Mouse (Mus musculus): Measurements from ENCODE around the gene Pxn. TPM values are rescaled to one million over a fixed set of nuclear protein-coding genes. Genes with fewer than 3 reads are reported as not detected.

Pxn gene
- polyA plus RNA-seq, 1 experiment from 2014 or later = 19.3 TPM

DNA sequence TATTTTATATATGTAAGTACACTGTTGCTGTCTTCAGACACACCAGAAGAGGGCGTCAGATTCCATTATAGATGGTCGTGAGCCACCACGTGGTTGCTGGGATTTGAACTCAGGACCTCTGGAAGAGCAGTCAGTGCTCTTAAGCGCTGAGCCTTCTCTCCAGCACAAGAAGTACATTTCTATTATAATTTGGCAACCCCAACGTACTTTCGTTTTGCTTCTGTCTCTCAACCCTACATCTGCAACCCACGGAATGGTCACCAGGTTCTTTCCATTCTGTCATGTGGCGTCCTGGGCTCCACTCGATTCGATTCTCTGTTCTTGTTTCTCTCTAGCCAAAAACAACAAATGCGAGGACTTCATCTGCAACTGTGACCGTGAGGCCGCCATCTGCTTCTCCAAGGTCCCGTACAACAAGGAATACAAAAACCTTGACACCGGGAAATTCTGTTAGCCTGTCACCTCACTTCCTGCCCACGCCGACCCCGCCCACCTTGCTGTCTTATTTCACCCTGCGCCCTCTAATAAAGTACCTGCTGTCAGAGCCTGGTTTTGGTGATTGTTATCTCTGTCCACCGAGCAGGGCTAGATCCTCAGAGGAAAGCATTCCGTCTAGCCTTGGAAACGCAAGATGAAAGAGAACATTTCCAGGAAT is 32.2 kb upstream of the Pxn start:
- Histone ChIP-seq H3K27me3 (replicated peaks; ENCODE audit: control insufficient read depth, insufficient read depth, low read length) (no peaks in the 10 kb centered on the region), H3K4me2 (ENCODE audit: low read length) (no peak overlapping the region), H3K36me3 (ENCODE audit: control insufficient read depth, insufficient read depth, low read length) (no peaks in the 10 kb centered on the region), H3K4me1 (replicated peaks; ENCODE audit: control insufficient read depth, insufficient read depth, low read length) (no peaks in the 10 kb centered on the region), H3K9me3 (ENCODE audit: control insufficient read depth, low read length) (no peaks in the 10 kb centered on the region), H3K27ac (ENCODE audit: low read depth) (no peak overlapping the region), H3K9ac (ENCODE audit: low read length) (no peak overlapping the region), H3K4me3 (ENCODE audit: low read depth, low read length) (no peak overlapping the region)
- DNase-seq (ENCODE audit: low spot score) = no peak
- no peak for ATAC-seq (replicated peaks; ENCODE audit: low FRiP score, low TSS enrichment, low read depth)
- 69% methylated on average over 22 of the region's 22 CpGs for WGBS

DNA sequence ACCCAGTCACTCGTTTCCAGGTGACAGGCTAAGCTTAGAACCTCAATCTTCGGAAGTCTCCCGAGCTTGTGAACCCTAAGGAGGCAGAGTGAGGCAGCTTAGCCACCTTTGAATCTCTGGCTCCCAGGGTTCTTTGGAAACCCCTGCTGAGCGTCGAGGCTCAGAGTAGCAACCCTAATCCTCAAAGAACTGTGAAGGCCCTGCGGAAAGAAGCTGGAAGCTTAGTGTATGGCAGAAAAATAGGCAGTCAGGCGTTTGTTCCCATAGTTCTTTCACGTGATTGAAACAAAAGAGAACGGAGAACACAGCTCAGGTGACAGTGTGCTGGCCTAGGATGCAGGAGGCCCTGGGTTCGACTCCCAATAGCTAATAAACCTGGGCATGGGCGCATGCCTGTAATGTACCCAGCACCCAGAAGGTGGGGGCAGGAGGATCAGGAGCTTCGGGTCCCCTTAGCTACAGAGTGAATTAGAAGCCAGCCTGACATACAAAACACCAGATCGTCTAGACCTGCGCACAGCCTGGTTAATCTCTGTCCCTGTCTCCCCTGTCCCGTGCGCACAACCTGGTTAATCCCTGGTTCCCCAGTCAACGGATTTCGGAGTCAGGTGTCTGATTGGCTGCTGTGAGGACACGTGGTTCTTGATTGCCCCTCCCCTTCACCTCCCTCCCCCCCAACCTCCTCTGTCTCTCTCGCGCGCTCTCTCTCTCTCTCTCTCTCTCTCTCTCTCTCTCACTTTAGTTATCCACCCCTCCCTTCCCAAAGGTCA is 31.0 kb upstream of the Pxn start:
- DNase-seq (ENCODE audit: low spot score) (peak; percentile 63), ATAC-seq (replicated peaks; ENCODE audit: low FRiP score, low TSS enrichment, low read depth) (peak; percentile 66)
- Histone ChIP-seq H3K9me3 (ENCODE audit: control insufficient read depth, low read length) (no peaks in the 10 kb centered on the region), H3K4me2 (ENCODE audit: low read length) (peak overlapping the region; percentile 52), H3K4me1 (replicated peaks; ENCODE audit: control insufficient read depth, insufficient read depth, low read length) (no peaks in the 10 kb centered on the region), H3K9ac (ENCODE audit: low read length) (peak overlapping the region; percentile 27; the same call in 1 of the 2 replicates), H3K27ac (ENCODE audit: low read depth) (no peak overlapping the region), H3K36me3 (ENCODE audit: control insufficient read depth, insufficient read depth, low read length) (no peaks in the 10 kb centered on the region), H3K4me3 (ENCODE audit: low read depth, low read length) (peak overlapping the region; percentile 34), H3K27me3 (replicated peaks; ENCODE audit: control insufficient read depth, insufficient read depth, low read length) (no peaks in the 10 kb centered on the region)
- 16% methylated on average over 22 of the region's 22 CpGs for WGBS

GRCm38 (mm10) chr5:115476107-115476727 is 30.3 kb upstream of the Pxn start:
- H3K27ac ChIP-seq (ENCODE audit: low read depth) = no peak overlapping the region
- peak; percentile 17; the same call in 1 of the 2 replicates for ATAC-seq (replicated peaks; ENCODE audit: low FRiP score, low TSS enrichment, low read depth)

GRCm38 (mm10) chr5:115479561-115479960 is 26.9 kb upstream of the Pxn start:
- no peak for DNase-seq (ENCODE audit: low spot score)
- Histone ChIP-seq H3K4me2 (ENCODE audit: low read length) (no peak overlapping the region), H3K27me3 (replicated peaks; ENCODE audit: control insufficient read depth, insufficient read depth, low read length) (no peaks in the 10 kb centered on the region), H3K4me3 (ENCODE audit: low read depth, low read length) (no peak overlapping the region), H3K4me1 (replicated peaks; ENCODE audit: control insufficient read depth, insufficient read depth, low read length) (peaks cover 3% of the 10 kb centered on the region; the same call in 1 of the 2 replicates), H3K27ac (ENCODE audit: low read depth) (no peak overlapping the region), H3K36me3 (ENCODE audit: control insufficient read depth, insufficient read depth, low read length) (no peaks in the 10 kb centered on the region), H3K9ac (ENCODE audit: low read length) (no peak overlapping the region), H3K9me3 (ENCODE audit: control insufficient read depth, low read length) (no peaks in the 10 kb centered on the region)
- no peak for ATAC-seq (replicated peaks; ENCODE audit: low FRiP score, low TSS enrichment, low read depth)
- 59% methylated on average over 15 of the region's 15 CpGs for WGBS

More at GRCm38 (mm10) chr5:115476107-115476727, 30.3 kb upstream of the Pxn start:
- no peaks in the 10 kb centered on the region for H3K9me3 ChIP-seq (ENCODE audit: control insufficient read depth, low read length)
- DNase-seq (ENCODE audit: low spot score) = no peak
- H3K4me1 ChIP-seq (replicated peaks; ENCODE audit: control insufficient read depth, insufficient read depth, low read length) = no peaks in the 10 kb centered on the region
- H3K36me3 ChIP-seq (ENCODE audit: control insufficient read depth, insufficient read depth, low read length) = no peaks in the 10 kb centered on the region
- H3K4me2 ChIP-seq (ENCODE audit: low read length) = peak overlapping the region; percentile 52
- no peaks in the 10 kb centered on the region for H3K27me3 ChIP-seq (replicated peaks; ENCODE audit: control insufficient read depth, insufficient read depth, low read length)
- H3K9ac ChIP-seq (ENCODE audit: low read length) = peak overlapping the region; percentile 27; the same call in 1 of the 2 replicates
- peak overlapping the region; percentile 34 for H3K4me3 ChIP-seq (ENCODE audit: low read depth, low read length)
- WGBS = 38% methylated on average over 12 of the region's 12 CpGs

DNA sequence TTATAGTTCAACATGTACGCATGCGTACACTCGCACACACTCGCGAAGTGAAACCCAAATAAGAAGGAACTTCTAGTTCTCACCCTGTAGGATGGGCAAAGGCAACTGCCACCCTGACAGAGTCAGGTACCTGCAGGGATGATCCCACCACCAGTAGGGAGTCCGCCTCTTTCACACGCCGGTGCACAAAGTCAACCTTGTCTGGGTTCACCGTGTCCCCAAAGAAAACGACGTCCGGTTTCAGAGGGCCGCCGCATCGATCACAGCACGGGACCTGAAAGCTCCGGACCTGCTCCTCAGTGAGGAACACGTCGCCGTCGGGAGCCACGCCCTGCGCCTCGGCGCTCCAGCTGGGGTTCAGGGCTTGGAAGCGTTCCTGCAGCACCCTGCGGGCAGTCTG is 26.4 kb upstream of the Pxn start:
- Histone ChIP-seq H3K9ac (ENCODE audit: low read length) (no peak overlapping the region), H3K36me3 (ENCODE audit: control insufficient read depth, insufficient read depth, low read length) (no peaks in the 10 kb centered on the region), H3K4me1 (replicated peaks; ENCODE audit: control insufficient read depth, insufficient read depth, low read length) (peaks cover 7% of the 10 kb centered on the region), H3K27ac (ENCODE audit: low read depth) (no peak overlapping the region), H3K27me3 (replicated peaks; ENCODE audit: control insufficient read depth, insufficient read depth, low read length) (no peaks in the 10 kb centered on the region), H3K9me3 (ENCODE audit: control insufficient read depth, low read length) (no peaks in the 10 kb centered on the region), H3K4me2 (ENCODE audit: low read length) (peak overlapping the region; percentile 36), H3K4me3 (ENCODE audit: low read depth, low read length) (0 out of 2 replicates have a peak overlapping the region, but pooled peaks have one; percentile 8)
- 26% methylated on average over 27 of the region's 27 CpGs for WGBS
- no peak for ATAC-seq (replicated peaks; ENCODE audit: low FRiP score, low TSS enrichment, low read depth)
- DNase-seq (ENCODE audit: low spot score) = no peak

DNA sequence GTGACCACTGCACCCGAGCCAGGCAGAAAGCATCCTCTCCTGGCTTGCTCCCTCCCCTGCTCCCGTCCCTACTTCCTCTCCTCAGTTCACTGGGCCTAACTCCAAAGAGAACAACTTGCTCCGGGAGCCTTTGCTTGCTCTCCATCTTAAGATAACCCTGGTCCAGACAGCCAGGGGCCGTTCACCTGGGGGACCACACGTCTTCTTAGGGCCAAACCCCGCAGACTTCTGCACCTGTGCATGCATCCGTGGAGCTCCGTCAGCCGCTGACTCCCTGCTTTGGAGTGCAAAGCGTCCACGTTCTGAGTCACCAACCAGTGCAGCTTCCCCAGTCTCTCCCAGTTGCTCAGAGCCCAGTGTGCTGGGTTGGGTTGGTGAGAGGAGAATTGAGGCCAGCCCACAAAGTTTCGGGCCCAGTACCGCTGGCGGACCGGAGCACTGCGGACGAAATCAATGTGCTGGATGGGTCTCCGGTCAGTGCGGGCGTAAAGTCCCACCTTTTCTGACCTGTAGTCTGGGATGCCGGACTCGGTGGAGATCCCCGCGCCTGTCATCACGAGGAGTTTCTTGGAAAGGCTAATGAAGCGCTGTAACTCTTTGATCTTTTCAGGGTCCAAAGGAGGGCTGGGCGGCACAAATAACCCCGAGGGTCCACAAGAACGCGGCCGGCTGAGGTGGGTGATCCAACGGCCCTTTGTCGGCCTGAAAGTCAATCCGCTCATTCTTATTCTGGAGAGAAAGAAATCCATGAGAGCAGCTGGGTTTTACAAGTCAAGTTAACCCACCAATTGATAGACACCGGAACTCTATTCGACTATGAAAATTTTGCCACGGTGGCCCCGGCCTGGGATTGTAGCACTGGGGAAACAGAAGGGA is 23.8 kb upstream of the Pxn start:
- peak overlapping the region; percentile 25; the same call in 1 of the 2 replicates for H3K4me2 ChIP-seq (ENCODE audit: low read length)
- H3K36me3 ChIP-seq (ENCODE audit: control insufficient read depth, insufficient read depth, low read length) = no peaks in the 10 kb centered on the region
- no peak overlapping the region for H3K9ac ChIP-seq (ENCODE audit: low read length)
- H3K4me3 ChIP-seq (ENCODE audit: low read depth, low read length) = no peak overlapping the region
- no peak for DNase-seq (ENCODE audit: low spot score)
- H3K27me3 ChIP-seq (replicated peaks; ENCODE audit: control insufficient read depth, insufficient read depth, low read length) = no peaks in the 10 kb centered on the region
- ATAC-seq (replicated peaks; ENCODE audit: low FRiP score, low TSS enrichment, low read depth) = no peak
- H3K9me3 ChIP-seq (ENCODE audit: control insufficient read depth, low read length) = no peaks in the 10 kb centered on the region
- H3K27ac ChIP-seq (ENCODE audit: low read depth) = no peak overlapping the region
- WGBS = 47% methylated on average over 38 of the region's 38 CpGs
- peaks cover 7% of the 10 kb centered on the region for H3K4me1 ChIP-seq (replicated peaks; ENCODE audit: control insufficient read depth, insufficient read depth, low read length)

GRCm38 (mm10) chr5:115483385-115483784 is 23.1 kb upstream of the Pxn start:
- H3K27me3 ChIP-seq (replicated peaks; ENCODE audit: control insufficient read depth, insufficient read depth, low read length) = no peaks in the 10 kb centered on the region
- 0 out of 2 replicates have a peak overlapping the region, but pooled peaks have one; percentile 57 for H3K4me3 ChIP-seq (ENCODE audit: low read depth, low read length)
- H3K4me2 ChIP-seq (ENCODE audit: low read length) = peak overlapping the region; percentile 70
- no peak overlapping the region for H3K27ac ChIP-seq (ENCODE audit: low read depth)
- WGBS = 43% methylated on average over 6 of the region's 6 CpGs
- H3K4me1 ChIP-seq (replicated peaks; ENCODE audit: control insufficient read depth, insufficient read depth, low read length) = peaks cover 7% of the 10 kb centered on the region
- H3K9ac ChIP-seq (ENCODE audit: low read length) = no peak overlapping the region
- H3K36me3 ChIP-seq (ENCODE audit: control insufficient read depth, insufficient read depth, low read length) = no peaks in the 10 kb centered on the region
- no peaks in the 10 kb centered on the region for H3K9me3 ChIP-seq (ENCODE audit: control insufficient read depth, low read length)
- DNase-seq (ENCODE audit: low spot score) = no peak
- ATAC-seq (replicated peaks; ENCODE audit: low FRiP score, low TSS enrichment, low read depth) = no peak

Measured in intestine, embryonic 14.5 days (tissue).